Mouse (Mus musculus): ENCODE measurements around the gene Esrrg.

- no peak for TF ChIP-seq CTCF (conservative IDR thresholded peaks at IDR 0.05; ENCODE audit: low read length)
- no peak for TF ChIP-seq POU5F1 (IDR thresholded peaks at IDR 0.05; ENCODE audit: borderline replicate concordance, low read length)
Measured at GRCm38 (mm10) chr1:187873770-187874169, 265.2 kb downstream of the Esrrg start.

All from E14TG2a.4 (cell line).